Mouse (Mus musculus) embryonic facial prominence, embryonic 14.5 days (tissue): ENCODE data around the gene Josd1. TPM values are rescaled to one million over a fixed set of nuclear protein-coding genes. Genes with fewer than 3 reads are reported as not detected.

Experiments used
- ATAC-seq: fragments of 200-750 bp; cut with Nextera tagmentation; 2 replicates; pipeline ENCODE4 v1.8.0; 2017; ENCODE audit warnings: low read depth, moderate number of reproducible peaks, moderate TSS enrichment
- DNase-seq: peaks from one replicate; pipeline ENCODE4 v3.0.0-alpha.2; 2015; ENCODE audit warnings: low spot score
- H3K27ac ChIP-seq: fragments of 300-500 bp; sonication (generic); replicated peaks from 2 replicates; pipeline ENCODE4 v1.5.1; 2014; ENCODE audit warnings: low read depth, mild to moderate bottlenecking, low read length, moderate library complexity
- H3K27me3 ChIP-seq: fragments of 300-500 bp; sonication (generic); replicated peaks from 2 replicates; pipeline ENCODE4 v1.6.1; 2014; ENCODE audit warnings: low read length; ENCODE audit not compliant: control insufficient read depth, insufficient read depth
- H3K36me3 ChIP-seq: fragments of 300-500 bp; sonication (generic); 2 replicates; pipeline ENCODE4 v1.6.1; 2014; ENCODE audit warnings: low read length, mixed read lengths; ENCODE audit not compliant: control insufficient read depth, insufficient read depth
- H3K4me1 ChIP-seq: fragments of 300-500 bp; sonication (generic); 2 replicates; pipeline ENCODE4 v1.6.1; 2014; ENCODE audit warnings: antibody characterized with exemption, low read length; ENCODE audit not compliant: control insufficient read depth, insufficient read depth
- H3K4me2 ChIP-seq: fragments of 300-500 bp; sonication (generic); 2 replicates; pipeline ENCODE4 v1.6.1; 2014; ENCODE audit warnings: low read depth, mild to moderate bottlenecking, low read length, moderate library complexity, mixed read lengths
- H3K4me3 ChIP-seq: fragments of 300-500 bp; sonication (generic); 2 replicates; pipeline ENCODE4 v1.5.1; 2014; ENCODE audit warnings: low read depth, mild to moderate bottlenecking, low read length
- H3K9ac ChIP-seq: fragments of 300-500 bp; sonication (generic); 2 replicates; pipeline ENCODE4 v1.6.1; 2014; ENCODE audit warnings: low read depth, mild to moderate bottlenecking, low read length, moderate library complexity, mixed read lengths
- H3K9me3 ChIP-seq: fragments of 300-500 bp; sonication (generic); 2 replicates; pipeline ENCODE4 v1.6.1; 2016; ENCODE audit warnings: low read length; ENCODE audit not compliant: control insufficient read depth
- WGBS: fragments of 180-500 bp; shearing (Covaris S2); extraction: QIAGEN DNeasy Blood & Tissue Kit; methylation state at CpG from one replicate; pipeline ENCODE4 v1.1.7; 2014; 5-methylcytosine and 5-hydroxymethylcytosine counted together
- polyA plus RNA-seq: library from polyadenylated mRNA; unstranded; fragments of >200 nt; fragmentation: Nextera tagmentation; extraction: Ambion mirVana; gene quantifications from 2 replicates; pipeline ENCODE4 v1.2.1, GENCODE M21; 2014

Gene Josd1
- polyA plus RNA-seq, 1 experiment from 2014 or later: 19.9 TPM

DNA sequence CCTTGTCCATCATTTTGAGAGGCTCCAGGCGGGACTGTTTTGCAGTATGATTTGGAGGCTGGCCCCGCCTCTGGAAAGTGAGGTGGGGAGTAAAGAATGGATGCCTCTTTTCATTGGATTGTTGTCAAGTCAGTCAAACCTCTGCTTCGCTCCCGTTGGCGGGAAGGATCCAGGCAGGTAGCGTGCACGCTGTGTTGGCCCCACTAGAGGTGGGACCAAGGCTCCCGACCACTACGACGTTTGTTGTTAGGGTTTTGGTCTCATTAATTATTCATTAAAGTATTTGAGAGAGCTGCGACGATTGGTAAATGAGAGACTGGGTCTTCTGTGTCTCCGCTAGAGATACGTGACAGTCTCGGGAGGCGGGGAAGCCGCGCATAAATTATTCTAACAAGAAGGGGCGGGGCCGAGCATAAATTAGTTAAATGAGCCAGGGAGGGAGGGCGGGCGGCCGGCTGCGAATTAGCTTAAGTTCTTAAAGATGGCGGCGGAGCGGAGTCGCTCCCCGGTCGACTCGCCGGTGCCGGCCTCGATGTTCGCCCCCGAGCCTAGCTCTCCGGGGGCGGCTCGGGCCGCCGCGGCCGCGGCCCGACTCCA is 2.8 kb upstream of the Josd1 start, which contains the start of gene Gtpbp1:
Gene Gtpbp1, plus strand, starts transcription at position 420 of the 597 bp plus-strand sequence.
- peak; percentile 97 for ATAC-seq
- no peaks in the 10 kb centered on the region for H3K27me3 ChIP-seq
- H3K27ac ChIP-seq: peak within 1 kb of the TSS; percentile 80
- H3K4me1 ChIP-seq: peaks cover 27% of the 10 kb centered on the region
- peak; percentile 100 for DNase-seq
- peak within 1 kb of the TSS; percentile 96 for H3K4me3 ChIP-seq
- 0% methylated on average over 33 of the region's 45 CpGs for WGBS
- peak within 1 kb of the TSS; percentile 95 for H3K9ac ChIP-seq
- H3K36me3 ChIP-seq: peaks cover 13% of the 10 kb centered on the region; the same call in 1 of the 2 replicates
- H3K9me3 ChIP-seq: no peaks in the 10 kb centered on the region
- H3K4me2 ChIP-seq: peak within 1 kb of the TSS; percentile 97

DNA sequence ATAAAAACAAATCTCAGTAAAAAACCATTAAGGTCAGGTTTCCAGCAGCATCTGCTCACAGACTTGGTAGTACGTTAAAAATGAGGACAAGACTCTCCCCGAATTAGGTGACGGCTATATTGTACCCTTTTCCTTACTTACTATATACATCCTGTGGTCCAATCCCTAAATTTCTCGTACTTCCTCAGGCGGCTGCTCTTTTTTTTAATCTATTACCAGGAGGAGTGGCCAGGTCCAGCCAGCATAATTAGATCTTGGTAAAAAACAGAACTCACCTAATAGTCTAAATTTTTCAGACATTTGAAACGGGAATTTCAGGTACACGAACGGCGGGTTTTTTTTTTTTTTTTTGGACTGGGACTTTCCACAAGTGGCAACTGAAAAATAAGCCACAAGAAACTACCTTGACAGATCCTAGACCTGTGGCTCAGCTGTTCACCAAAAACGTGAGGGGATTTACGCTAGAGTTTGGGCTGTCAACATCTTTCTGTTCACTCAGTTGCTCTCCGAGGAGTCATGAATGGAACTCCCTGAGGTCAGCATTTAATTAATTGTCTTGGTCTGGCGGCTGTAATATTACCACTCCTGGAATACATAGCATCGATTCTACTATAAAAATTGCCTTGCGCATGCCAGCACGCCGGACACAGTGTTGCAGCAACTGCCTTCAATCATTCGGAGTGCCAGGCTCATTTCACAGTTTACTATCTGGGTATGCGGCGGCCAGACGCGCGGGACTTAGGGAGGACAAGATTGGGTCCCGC is 2.1 kb upstream of the Josd1 start:
- H3K4me2 ChIP-seq: peak overlapping the region; percentile 63
- ATAC-seq (no peak), DNase-seq (no peak)
- H3K9me3 ChIP-seq: no peaks in the 10 kb centered on the region
- no peak overlapping the region; the same call in 1 of the 2 replicates for H3K27ac ChIP-seq
- 13% methylated on average over 24 of the region's 24 CpGs for WGBS
- 0 out of 2 replicates have a peak, but pooled peaks cover 7% of the 10 kb centered on the region for H3K36me3 ChIP-seq
- peaks cover 34% of the 10 kb centered on the region for H3K4me1 ChIP-seq
- peak overlapping the region; percentile 96 for H3K4me3 ChIP-seq
- H3K9ac ChIP-seq: 0 out of 2 replicates have a peak overlapping the region, but pooled peaks have one; percentile 32
- H3K27me3 ChIP-seq: no peaks in the 10 kb centered on the region

DNA sequence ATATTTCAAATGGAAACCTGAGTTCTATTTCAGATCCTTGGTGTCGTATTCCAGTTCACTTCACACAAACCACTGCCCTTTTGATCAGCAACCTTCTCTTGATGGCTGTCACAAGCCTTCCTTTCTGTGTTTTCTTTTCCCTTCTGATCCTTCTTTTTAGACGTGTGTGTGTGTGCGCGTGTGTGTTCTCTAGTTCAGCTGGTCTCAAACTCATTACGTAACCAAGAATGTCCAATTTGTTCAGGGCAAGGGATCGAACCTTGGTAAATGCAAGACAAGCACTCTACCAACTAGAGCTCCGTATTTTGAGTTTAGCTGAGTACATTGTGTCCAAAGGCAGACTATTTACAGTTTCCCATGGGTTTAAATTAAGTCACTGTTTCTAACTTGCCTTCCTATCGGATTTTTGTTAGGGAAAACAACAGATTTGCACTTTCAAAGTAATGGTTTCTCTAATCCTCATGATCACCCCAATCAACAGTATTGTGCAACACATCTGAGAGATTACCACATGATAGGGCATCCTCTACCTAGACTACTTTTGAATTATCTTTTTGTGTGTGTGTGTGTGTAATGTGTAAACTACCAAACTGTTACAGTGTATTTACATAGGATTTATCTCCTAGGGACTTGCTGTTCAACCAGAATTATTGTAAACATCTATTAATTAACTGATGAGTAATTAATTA is 693 bp upstream of the Josd1 start:
- 2% methylated on average over 8 of the region's 8 CpGs for WGBS
- H3K4me1 ChIP-seq: peaks cover 48% of the 10 kb centered on the region
- ATAC-seq: no peak

DNA sequence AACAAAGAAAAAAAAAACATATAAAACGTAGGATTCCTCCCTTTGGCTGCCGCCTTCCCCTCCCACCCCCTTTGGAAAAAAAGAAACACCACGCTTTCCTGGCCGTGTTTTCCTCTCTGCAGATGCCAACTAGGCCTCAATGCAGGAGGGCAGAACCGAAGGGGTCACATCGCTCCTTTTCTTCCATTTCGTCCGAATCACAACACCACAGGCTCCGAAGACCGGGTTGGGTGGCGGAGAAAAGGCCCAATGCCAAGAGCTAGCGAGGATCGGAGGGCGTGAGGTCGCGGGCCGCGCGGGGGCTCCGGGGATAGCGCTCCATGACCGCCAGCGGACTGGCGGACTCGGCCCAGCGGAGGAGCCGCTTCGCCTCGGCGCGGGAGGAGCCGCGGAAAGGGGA is 544 bp downstream of the Josd1 start:
- H3K27me3 ChIP-seq: no peaks in the 10 kb centered on the region
- H3K4me1 ChIP-seq: peaks cover 46% of the 10 kb centered on the region
- DNase-seq (peak; percentile 33), ATAC-seq (no peak)
- H3K4me2 ChIP-seq: peak overlapping the region; percentile 88
- H3K4me3 ChIP-seq: peak overlapping the region; percentile 72
- H3K9ac ChIP-seq: peak overlapping the region; percentile 95
- peak overlapping the region; percentile 94 for H3K27ac ChIP-seq
- no peaks in the 10 kb centered on the region for H3K9me3 ChIP-seq
- under 1% methylated on average over 24 of the region's 33 CpGs for WGBS
- no peaks in the 10 kb centered on the region for H3K36me3 ChIP-seq

More for the DNA sequence above, 693 bp upstream of the Josd1 start:
- Histone ChIP-seq H3K27ac (peak overlapping the region; percentile 94), H3K36me3 (no peaks in the 10 kb centered on the region), H3K4me3 (peak overlapping the region; percentile 72), H3K9me3 (no peaks in the 10 kb centered on the region), H3K4me2 (peak overlapping the region; percentile 88), H3K9ac (peak overlapping the region; percentile 95), H3K27me3 (no peaks in the 10 kb centered on the region)
- DNase-seq: no peak

DNA sequence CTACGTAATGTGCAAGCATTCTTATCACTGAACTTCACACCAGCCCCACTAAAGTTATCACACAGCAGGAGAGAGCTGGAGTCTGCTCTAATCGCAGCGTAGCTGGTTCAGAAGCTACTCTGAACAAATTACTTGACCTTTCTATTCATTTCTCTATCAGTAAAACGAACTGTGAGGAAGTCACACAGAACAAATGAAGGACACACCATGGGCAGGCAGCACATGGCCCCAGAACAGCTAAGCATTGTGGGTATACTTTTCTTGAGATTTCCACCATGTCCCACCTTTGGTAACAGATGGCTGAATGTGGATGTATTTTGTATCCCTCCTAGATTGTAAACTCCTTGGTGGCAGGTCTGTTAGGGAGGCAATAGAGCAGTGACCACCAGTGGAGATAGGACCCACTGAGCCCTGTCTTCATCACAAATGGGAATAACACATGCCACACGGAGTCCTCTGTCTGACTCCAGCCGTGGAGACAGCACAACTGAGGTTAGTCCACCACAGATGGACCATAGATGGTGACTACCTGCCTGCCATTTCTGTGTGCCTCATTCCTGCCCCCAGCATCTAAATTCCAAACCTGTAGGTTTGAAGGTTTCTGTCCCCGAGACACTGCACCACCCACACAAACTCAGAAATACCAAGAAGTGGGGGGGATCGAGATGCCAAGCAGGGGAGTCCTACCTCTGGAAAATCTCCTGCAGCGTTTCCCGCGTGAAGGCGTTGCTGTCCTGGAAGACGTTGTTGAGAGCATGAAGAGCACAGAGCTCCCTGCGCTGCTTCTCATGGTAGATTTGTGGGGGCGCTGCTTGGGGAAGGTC is 1.5 kb downstream of the Josd1 start:
- Histone ChIP-seq H3K36me3 (no peaks in the 10 kb centered on the region), H3K9me3 (no peaks in the 10 kb centered on the region), H3K4me1 (peaks cover 39% of the 10 kb centered on the region), H3K4me3 (peak overlapping the region; percentile 72), H3K9ac (peak overlapping the region; percentile 95), H3K27me3 (no peaks in the 10 kb centered on the region), H3K4me2 (peak overlapping the region; percentile 88), H3K27ac (peak overlapping the region; percentile 94; the same call in 1 of the 2 replicates)
- ATAC-seq (no peak), DNase-seq (no peak)
- WGBS: 18% methylated on average over 13 of the region's 15 CpGs

DNA sequence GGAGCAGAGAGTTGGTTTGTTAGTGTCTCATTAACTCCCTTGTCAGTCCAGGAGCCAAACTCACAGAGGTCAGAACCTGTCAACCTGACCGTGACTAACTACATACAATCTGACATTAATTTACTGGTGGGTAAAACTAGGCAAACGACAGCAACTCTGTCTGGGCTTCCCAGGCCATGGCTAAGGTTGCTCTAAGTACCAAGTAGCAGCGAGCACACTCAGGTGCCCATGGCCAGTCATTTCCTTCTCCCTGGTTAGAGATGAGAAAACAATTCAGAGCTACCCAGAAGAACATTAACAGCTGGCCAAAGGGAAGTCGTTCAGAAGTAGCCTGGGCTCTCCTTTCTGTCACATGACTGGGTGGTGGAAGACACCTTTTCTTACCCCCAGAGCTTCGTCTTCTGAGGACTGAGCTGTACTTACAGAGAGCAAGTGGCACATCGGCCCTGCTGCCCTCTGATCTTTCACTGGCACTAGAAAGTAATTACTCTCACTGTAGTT is 2.5 kb downstream of the Josd1 start:
- Histone ChIP-seq H3K9ac (peak overlapping the region; percentile 95), H3K9me3 (no peaks in the 10 kb centered on the region), H3K27me3 (no peaks in the 10 kb centered on the region), H3K4me3 (peak overlapping the region; percentile 72), H3K4me1 (peaks cover 38% of the 10 kb centered on the region), H3K4me2 (peak overlapping the region; percentile 88), H3K27ac (no peak overlapping the region), H3K36me3 (no peaks in the 10 kb centered on the region)
- DNase-seq: no peak
- WGBS: 31% methylated on average over 6 of the region's 6 CpGs
- no peak for ATAC-seq

DNA sequence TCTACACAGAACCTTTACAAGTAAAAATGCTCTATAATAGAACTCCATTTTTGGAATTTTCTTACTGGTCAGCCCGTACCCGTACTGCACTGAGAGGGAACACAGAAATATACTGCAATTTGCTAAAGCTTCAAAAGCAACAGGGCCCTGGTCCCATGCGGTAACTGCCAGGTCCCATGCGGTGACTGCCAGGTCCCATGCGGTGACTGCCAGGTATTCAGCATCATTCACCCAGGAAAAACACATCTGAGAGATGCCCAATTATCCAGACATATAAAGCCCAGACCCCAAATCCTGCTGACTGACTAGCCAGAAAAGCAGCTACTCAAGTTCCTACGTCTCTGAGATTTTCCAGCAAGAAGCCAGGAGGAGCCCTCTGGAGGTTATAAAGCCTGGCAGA is 3.1 kb downstream of the Josd1 start:
- peak overlapping the region; percentile 72 for H3K4me3 ChIP-seq
- no peak for ATAC-seq
- WGBS: 72% methylated on average over 6 of the region's 6 CpGs
- H3K4me1 ChIP-seq: peaks cover 38% of the 10 kb centered on the region
- H3K27ac ChIP-seq: no peak overlapping the region
- no peaks in the 10 kb centered on the region for H3K9me3 ChIP-seq
- H3K36me3 ChIP-seq: peaks cover 3% of the 10 kb centered on the region; the same call in 1 of the 2 replicates
- no peaks in the 10 kb centered on the region for H3K27me3 ChIP-seq
- no peak for DNase-seq
- peak overlapping the region; percentile 88 for H3K4me2 ChIP-seq
- H3K9ac ChIP-seq: peak overlapping the region; percentile 95
